Mouse (Mus musculus) retina, postnatal 1 day (tissue): ENCODE measurements around the gene Tmem115.

ENCODE experiments used
- DNase-seq: peaks from one replicate; pipeline ENCODE4 v3.0.0-alpha.2; 2012

Gene Tmem115

DNA sequence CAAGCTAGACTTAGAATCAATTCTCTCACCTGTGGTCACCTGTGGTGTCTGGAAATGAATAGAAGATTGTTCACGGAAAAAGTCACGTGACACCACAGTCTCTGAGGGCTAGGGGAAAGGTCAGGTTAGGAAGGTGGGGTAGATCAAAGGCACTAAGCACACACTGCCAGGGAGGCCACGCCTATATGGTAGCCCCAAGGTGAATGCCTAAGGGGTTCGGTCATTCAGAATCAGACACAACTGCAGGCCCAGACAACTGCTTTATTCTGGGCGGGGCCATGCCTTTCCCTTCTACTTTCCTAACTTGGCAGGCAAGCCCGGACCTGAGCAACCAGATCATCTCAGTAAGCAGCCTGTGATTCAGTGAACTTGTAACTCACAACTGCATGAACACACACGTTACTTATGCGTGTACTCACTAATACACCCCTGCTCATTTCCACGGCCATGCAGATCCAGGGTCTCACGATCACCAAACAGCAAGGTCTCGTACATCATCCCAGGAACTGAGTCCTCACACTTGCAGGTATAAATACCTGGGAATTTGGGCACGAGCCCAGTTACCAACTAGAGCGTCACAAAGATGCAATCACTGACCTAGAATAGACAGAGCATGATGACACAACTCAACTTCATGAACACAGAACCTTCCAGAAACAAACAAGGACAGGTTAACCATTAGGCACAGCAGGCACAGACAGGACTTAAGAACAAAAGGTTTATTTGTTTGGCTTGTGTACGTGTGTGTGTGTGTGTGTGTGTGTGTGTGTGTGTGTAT lies 42.0 kb downstream of the Tmem115 start:
- peak; percentile 17 for DNase-seq

DNA sequence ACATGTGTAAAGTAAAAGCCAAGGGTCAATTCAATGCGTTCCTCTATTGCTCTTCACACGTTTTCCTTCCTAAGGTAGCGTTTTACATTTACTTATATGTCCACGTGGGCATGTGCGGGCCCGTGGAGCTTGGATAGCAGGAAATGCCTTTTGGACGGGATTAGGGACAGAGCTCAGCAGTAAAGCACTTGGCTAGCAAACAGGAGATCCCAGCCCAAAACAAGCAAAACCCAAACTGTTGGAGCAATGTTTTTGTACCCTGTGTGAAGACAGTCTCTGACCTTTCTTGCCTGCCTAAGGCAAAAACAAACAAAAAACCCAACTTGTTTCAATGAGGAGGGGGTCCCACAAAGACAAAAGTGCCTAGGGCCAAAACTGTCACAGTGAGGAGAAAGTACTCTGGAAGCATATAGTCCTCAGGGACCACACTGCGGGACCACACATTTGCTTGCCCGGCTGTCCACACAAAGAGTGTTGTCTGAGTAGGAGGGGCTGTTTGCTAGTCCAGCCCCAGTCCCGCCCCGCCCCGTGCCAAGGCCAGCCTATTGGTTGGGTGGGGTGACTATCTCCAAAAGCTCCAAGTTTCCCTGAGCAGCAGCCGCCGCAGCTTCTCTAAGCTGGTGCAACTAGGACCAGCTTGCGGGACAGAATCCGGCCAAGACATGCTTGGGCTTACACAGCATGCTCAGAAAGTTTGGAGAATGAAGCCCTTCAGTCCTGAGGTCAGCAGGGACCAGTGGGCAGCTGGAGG lies 42.8 kb downstream of the Tmem115 start, which contains the start of gene Hyal1:
TSS of gene Hyal1 (plus strand) at position 571 of the 751 bp plus-strand sequence.
- peak; percentile 89 for DNase-seq

DNA sequence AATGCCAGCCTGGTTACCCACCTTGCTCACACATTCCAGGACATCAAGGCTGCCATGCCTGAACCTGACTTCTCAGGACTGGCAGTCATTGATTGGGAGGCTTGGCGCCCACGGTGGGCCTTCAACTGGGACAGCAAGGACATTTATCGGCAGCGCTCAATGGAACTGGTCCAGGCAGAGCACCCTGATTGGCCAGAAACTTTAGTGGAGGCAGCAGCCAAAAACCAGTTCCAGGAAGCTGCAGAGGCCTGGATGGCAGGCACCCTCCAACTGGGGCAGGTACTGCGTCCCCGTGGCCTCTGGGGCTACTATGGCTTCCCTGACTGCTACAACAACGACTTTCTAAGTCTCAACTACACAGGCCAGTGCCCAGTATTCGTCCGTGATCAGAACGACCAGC lies 44.1 kb downstream of the Tmem115 start:
- DNase-seq: no peak

DNA sequence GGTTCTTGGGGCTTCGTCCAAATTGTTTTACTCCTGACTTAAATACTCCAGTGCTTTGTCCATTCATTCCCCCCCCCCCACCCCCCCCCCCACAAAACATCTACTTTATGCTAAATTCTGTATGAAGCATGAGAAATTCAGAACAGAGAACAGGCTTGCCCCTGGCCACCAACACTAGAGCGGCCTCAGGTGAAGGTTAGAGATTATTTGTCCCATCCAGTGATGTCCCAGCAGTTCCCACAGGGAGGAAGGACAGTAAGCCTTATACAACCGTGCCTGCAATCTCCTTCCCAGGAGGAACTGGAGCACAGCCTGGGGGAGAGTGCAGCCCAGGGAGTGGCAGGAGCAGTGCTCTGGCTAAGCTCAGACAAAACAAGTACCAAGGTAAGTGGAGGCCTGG lies 44.8 kb downstream of the Tmem115 start, which contains the start of gene Naa80:
TSS of gene Naa80 (plus strand) at position 301 of the 400 bp plus-strand sequence.
- no peak for DNase-seq

DNA sequence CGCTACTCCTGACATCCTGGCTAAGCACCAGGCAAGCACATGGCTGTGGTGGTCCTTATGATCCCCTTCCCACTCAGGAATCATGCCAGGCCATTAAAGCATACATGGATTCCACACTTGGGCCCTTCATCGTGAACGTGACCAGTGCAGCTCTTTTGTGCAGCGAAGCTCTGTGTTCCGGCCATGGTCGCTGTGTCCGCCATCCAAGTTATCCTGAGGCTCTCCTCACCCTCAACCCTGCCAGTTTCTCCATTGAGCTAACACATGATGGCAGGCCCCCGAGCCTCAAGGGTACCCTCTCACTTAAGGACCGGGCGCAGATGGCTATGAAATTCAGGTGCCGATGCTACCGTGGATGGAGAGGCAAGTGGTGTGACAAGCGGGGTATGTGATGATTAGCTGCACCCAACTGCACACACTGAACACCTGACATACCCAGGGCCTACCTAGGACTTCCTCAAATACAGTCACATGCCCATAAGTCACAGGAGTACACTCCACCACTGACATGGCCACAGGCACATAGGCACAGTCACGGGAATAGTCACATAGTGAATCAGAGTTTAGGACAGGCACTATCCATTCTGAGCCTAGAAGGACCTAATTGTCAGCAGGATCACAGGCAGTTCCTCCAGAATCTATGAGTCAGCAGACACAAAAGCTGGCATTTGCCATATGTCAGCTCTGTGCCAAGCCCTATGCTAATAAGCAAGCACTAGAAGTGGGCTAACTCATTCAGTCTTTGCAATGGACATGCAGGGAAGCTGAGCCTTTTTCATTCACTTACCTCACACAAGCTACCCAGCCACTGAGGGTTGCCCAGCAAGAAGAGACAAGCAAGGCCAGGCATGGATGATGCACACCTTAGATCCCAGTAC lies 45.5 kb downstream of the Tmem115 start:
- no peak for DNase-seq

DNA sequence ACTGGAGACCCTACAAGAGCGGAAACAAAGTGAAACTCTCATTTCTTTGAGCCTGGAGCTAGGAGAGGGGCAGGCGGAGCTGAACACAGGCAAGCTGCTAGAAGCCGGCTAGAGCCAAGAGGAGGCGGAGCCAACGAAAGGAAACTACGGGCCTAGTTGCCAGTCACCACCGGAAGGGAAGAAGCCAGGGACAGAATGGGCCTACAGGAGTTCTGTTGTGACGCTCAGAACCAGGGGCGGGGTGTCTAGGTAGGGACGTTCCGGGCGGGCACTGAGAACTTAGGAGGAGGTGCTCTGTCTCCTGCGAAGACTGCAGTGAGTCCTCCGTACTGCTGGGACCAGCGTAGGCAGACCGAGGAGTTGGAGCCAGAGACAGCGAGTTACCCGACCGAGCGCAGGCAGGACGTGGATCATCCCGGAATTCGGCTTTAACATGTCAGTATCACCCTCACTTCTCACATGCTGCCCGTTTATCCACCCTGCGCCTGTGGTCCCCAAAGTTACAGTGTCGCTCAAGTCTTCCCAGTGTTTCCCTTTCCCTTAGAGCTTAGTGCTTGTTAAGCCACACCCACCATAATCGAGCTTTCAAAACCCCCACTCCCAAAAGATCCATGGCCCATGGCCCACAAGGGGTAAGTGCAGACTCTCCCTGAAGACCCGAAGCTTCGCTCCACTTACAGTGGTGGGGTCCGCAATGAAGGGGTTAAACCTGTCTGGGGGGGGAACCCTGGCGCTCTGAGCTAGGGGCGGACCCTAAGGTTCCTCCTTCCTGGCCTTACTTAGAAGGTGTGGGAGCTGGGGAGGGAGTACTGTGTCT lies 47.0 kb downstream of the Tmem115 start, which contains the start of gene Hyal3:
TSS of gene Hyal3 (plus strand) at position 318 of the 817 bp plus-strand sequence.
- DNase-seq: peak; percentile 88

DNA sequence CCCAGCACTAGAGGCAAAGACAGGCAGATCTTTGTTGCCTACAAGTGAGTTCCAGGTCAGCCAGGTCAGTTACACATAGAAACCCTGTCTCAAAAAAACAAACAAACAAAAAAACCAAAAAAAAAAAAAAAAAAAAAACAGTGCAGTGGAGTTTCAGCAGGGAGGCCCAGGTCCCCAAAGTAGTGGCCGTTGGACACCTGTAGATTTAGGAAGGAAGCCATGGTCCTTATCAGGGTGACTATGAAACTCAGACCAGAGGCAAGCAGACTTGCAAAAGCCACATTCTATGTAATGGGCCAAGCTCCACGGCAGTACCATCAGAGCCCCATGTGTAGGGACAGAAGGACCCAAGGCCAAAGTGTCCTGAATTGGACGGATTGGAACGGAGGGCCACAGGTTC lies 47.8 kb downstream of the Tmem115 start:
- no peak for DNase-seq

DNA sequence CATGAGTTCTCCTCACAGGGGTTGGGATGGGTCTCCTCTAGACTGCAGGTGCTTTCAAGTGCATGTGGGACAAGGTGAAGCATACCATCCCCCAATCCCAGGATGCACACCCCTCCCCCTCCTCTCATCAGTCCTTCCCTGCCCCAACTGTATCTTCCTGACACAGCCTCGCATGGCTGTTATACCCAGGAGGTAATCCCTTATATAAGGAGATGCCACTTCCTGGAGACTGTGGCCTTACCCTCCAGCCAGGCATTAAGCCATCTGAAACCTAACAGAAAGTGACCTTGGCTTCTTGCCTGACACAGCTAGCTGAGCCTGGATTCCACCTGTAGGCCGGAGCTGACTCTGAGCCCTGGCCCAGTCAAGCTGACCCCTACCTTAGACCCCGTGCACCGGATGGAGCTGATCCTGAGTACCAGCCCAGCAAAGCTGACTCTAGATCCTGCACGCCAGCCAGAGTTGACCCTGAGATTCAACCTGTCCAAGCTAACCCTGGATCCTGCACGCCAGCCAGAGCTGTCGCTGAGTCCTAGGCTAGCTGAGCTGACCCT lies 48.8 kb downstream of the Tmem115 start:
- no peak for DNase-seq

DNA sequence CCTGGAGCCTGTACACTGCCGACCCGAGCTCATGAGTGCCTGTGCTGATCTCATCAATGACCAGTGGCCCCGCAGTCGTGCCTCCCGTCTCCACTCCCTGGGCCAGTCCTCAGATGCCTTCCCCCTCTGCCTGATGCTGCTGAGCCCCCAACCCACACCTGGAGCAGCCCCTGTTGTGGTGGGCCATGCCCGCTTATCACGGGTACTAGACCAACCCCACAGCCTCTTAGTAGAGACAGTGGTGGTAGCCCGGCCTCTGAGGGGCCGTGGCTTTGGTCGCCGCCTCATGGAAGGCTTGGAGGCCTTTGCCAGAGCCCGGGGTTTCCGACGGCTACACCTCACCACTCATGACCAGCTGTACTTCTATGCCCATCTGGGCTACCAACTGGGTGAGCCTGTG lies 49.4 kb downstream of the Tmem115 start:
- no peak for DNase-seq

DNA sequence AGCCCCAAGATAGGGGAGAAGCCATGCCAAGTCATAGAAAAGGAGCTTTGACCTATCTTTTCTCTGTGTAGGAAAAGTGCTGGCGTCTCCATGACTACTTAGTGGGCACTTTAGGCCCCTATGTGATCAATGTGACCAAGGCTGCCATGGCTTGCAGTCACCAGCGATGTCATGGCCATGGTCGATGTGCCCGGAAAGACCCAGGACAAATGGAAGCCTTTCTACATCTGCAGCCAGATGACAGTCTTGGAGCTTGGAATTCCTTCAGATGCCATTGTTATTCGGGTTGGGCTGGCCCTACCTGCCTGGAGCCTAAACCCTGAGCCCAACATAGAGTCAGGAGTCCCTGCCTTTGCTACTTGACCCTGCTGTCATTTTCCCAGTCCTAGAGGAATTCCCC lies 52.8 kb downstream of the Tmem115 start:
- no peak for DNase-seq

DNA sequence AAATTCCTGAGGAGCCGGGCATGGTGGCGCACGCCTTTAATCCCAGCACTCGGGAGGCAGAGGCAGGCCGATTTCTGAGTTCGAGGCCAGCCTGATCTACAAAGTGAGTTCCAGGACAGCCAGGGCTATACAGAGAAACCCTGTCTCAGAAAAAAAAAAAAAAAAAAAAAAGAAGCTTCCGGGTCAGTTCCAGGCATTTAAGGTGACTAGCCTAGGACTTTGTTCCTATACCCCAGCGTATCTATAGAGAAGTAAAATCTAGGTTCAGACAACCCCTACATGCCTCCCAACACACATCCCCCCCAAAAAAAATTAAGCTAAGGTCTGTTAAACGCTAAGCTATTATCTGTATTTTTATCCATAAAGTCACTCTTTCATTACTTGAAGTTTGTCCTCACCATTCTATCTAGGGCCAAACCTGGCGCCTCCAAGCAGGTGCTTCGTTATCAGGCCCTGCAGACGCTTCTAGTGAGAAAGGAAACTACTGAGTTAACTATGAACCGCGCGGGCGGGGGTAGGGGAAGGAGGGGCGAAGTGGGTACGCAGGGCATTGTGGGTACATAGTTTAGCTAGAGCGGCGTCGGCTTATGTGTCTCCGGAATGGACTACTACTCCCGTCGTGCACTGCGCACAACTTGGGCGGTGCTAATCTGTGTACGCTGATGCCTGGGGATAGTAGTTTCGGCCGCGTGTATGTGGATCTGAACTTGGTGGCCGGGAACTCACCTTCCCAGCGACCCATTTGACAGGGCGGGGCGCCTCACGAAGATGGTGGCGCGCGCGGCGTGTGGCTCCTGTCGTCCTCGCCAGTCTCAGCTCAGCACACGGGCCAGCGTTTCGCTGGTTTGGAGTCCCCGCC lies 53.5 kb downstream of the Tmem115 start, which contains the start of gene Ifrd2:
TSS of gene Ifrd2 (plus strand) at position 669 of the 859 bp plus-strand sequence.
- peak; percentile 100 for DNase-seq

DNA sequence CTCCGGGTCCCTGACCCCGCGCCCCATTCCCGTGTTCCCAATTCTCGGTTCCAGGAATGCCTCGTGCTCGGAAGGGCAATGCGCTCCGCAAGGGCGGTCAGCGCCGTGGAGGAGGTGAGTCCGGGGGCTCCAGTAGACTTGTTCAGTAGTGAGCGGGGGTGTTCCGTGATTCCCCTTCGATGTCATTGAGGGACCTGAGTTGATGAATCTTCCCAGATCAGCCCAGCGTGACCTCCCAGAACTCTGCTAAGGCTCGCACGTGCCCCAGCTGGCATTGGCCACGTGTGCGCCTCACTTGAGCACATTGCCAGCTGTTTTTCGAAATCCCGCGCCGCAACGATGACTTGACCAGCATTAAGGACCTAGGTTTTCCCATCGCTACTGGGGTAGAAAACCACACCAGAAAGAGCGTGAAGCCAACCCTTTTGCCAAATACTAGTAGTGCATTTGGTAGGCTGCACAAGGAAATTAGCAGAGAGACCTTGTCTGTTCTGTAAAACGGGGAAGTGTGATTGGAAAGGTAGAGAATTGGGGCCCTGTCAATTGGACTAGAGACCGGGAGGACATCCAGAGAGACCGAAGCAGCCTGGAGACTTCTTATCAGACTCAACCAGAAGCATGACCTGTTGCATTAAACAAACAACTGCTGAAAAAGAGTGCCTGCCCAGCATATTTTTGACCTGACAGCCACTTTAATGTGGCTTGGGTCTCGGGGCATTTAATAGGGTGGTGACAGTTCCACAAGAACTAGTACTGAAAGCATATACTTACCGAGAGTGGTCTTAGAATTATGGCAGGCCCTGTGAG lies 54.3 kb downstream of the Tmem115 start:
- no peak for DNase-seq
